Mouse (Mus musculus): ENCODE measurements at regions not wholly inside any gene's neighbourhood (a gene's known extent, or its start where the extent isn't known, plus 50 kb on each side); places are given as distances from the start of the nearest gene placed in this dataset.

DNA sequence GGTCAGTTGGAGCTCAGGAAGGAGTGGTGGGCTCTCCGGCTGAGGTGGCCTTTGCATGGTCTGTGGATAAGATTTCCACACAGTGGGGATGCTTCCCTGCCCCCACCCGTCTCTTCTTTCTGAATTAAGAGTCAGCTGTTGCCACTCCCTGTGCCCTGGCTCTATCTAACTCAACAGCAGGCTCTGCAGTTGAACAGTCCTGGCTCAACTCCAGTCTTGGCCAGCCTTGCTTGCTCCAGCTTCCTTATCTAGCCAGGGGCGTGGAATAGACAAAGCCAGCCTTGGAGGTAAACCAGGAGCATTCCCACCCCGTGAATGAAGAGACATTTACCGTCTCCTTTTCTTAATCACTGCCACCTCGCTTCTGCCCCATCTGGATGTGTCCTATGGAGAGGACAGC, 89.7 kb downstream of the Mn1 start:
- Histone ChIP-seq H3K4me3 (replicated peaks) (no peak overlapping the region), H3K27me3 (ENCODE audit: control insufficient read depth) (peaks cover 14% of the 10 kb centered on the region), H3K4me1 (ENCODE audit: control insufficient read depth) (peaks cover 43% of the 10 kb centered on the region), H3K36me3 (ENCODE audit: control insufficient read depth) (no peaks in the 10 kb centered on the region), H3K9me3 (ENCODE audit: control insufficient read depth, low read length) (no peaks in the 10 kb centered on the region)
- no peak for TF ChIP-seq TAL1 (IDR thresholded peaks at IDR 0.05; ENCODE audit: low read length)

DNA sequence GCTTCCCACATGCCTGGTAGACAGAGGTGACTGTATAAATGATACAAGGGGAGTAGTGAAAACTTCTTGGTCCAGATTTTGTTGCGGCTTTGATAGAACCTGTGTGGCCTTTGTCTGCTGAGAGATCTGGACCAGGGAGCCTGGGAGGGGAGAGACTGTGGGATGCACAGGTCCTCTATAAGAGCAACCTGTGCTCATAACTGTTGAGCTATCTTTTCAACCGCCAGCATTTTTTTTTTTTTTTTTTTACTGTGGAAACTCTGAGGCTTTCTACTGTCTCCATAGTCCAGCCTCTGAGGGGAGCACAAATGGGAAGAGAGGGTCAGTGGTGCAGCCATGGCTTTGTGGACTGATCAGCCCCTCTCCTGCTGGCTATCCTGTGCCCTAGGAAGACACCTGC, 90.2 kb downstream of the Mn1 start:
- H3K36me3 ChIP-seq (ENCODE audit: control insufficient read depth): no peaks in the 10 kb centered on the region
- H3K4me1 ChIP-seq (ENCODE audit: control insufficient read depth): peaks cover 43% of the 10 kb centered on the region
- peaks cover 16% of the 10 kb centered on the region for H3K27me3 ChIP-seq (ENCODE audit: control insufficient read depth)
- H3K9me3 ChIP-seq (ENCODE audit: control insufficient read depth, low read length): no peaks in the 10 kb centered on the region
- TF ChIP-seq GATA1 (IDR thresholded peaks at IDR 0.05; ENCODE audit: low read length) (no peak), TAL1 (IDR thresholded peaks at IDR 0.05; ENCODE audit: low read length) (no peak)
- no peak overlapping the region for H3K4me3 ChIP-seq (replicated peaks)

DNA sequence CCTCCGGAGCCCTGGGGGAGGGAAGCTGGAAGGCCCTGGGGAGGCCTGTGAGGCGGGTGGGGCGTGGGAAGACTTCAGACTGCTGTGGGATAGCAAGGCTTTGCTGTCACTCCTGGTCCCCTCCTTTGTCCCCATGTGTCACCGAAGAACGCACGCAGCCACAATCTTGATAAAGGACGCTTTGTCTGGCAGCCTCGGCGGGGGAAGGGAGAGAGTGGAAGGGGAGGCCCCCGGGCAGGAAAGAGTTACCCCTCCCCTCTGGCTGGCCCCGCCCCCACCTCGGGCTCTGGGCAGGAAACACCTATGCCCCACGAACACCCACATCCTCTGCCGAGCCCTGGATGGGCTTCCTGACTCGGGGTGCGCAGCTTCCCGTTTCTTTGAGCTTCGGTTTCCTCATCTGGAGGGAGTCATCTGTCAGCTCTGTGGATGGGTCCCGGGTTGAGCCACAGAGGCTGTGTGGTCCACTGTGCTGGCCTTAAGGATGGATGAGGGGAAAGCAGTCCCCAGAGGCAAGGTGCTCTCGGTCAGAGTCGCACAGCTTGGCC, 91.9 kb downstream of the Mn1 start:
- Histone ChIP-seq H3K9me3 (ENCODE audit: control insufficient read depth, low read length) (no peaks in the 10 kb centered on the region), H3K36me3 (ENCODE audit: control insufficient read depth) (no peaks in the 10 kb centered on the region), H3K4me1 (ENCODE audit: control insufficient read depth) (peaks cover 43% of the 10 kb centered on the region), H3K4me3 (replicated peaks) (peak overlapping the region; percentile 53), H3K27me3 (ENCODE audit: control insufficient read depth) (peaks cover 24% of the 10 kb centered on the region)
- TF ChIP-seq GATA1 (IDR thresholded peaks at IDR 0.05; ENCODE audit: low read length) (no peak), TAL1 (IDR thresholded peaks at IDR 0.05; ENCODE audit: low read length) (no peak)

DNA sequence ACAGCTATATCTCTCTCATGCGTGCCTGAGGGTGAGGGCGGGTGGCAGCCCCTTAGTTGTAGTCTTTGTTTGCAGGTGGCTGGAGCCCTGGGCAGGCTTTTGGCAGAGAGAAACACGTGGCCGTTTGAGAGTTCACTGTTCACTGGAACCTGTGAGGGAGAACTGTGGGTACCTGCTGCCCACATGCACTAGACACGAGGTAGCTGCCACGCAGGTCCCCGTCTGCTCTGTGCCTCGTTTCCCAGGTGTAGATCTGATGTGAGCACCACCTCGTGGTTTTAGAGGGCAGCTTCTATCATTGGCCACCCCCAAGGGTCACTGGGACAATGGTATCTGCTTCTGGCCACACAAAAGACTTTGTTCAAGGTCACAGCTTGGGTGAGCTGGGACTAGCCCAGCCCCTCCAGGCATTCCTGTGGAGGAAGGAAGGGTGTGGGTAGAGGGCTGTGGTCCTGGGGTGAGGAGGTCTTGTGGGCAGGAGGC, 92.5 kb downstream of the Mn1 start:
- H3K4me1 ChIP-seq (ENCODE audit: control insufficient read depth): peaks cover 43% of the 10 kb centered on the region
- TF ChIP-seq TAL1 (IDR thresholded peaks at IDR 0.05; ENCODE audit: low read length): no peak
- no peak for TF ChIP-seq GATA1 (IDR thresholded peaks at IDR 0.05; ENCODE audit: low read length)
- H3K27me3 ChIP-seq (ENCODE audit: control insufficient read depth): peaks cover 24% of the 10 kb centered on the region
- no peaks in the 10 kb centered on the region for H3K36me3 ChIP-seq (ENCODE audit: control insufficient read depth)
- no peaks in the 10 kb centered on the region for H3K9me3 ChIP-seq (ENCODE audit: control insufficient read depth, low read length)
- H3K4me3 ChIP-seq (replicated peaks): peak overlapping the region; percentile 53

DNA sequence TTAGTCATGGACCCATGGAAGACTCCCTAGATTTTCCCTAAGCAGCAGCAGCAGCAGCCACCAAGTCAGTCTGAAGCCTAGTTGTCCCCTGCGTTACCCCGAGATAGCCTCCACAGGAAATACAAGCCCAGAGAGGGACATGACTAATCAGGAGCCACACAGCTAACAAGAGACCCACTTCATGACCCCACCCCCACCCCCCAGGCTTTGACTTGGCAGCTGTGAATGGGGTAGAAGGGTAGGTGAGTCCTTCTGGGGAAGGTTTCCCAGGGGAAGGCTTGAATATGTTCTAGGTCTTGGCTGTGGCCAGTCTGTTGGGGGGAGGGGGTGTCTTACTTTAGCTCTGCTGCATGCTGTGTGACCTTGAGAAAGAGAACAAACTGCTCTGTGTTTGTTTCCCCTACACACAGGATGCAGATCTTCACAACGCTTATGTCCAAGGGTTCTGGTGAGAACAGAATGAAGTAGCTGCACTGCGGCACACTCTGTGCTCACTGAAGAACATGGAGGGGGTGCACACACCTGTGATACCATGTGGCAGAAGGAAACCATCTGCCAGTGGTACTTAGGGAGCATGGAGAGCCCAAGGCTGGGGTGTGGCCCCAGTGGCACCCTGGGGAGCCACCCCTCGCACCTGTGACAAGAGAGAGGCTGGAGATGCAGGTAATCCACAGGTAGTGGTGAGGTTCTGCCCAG, 93.2 kb downstream of the Mn1 start:
- TF ChIP-seq TAL1 (IDR thresholded peaks at IDR 0.05; ENCODE audit: low read length) (no peak), GATA1 (IDR thresholded peaks at IDR 0.05; ENCODE audit: low read length) (no peak)
- Histone ChIP-seq H3K36me3 (ENCODE audit: control insufficient read depth) (no peaks in the 10 kb centered on the region), H3K27me3 (ENCODE audit: control insufficient read depth) (peaks cover 24% of the 10 kb centered on the region), H3K4me3 (replicated peaks) (no peak overlapping the region), H3K9me3 (ENCODE audit: control insufficient read depth, low read length) (no peaks in the 10 kb centered on the region), H3K4me1 (ENCODE audit: control insufficient read depth) (peaks cover 43% of the 10 kb centered on the region)

DNA sequence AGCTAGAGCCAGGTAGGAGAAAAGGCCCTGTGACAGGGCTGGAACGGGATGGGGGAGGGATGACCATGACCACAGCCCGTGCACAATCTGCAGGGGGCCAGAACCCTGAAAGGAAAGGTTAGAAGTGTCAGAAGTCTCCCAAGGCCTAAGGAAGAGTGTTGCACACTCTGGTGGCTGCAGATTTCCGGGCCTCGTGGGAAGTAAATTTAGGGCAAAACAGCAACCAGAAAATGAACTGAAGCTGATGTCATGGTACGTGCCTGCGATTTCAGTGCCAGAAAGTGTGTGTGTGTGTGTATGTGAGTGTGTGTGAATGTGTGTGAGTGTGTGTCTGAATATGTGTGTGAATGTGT, 93.7 kb downstream of the Mn1 start:
- H3K9me3 ChIP-seq (ENCODE audit: control insufficient read depth, low read length): no peaks in the 10 kb centered on the region
- H3K36me3 ChIP-seq (ENCODE audit: control insufficient read depth): no peaks in the 10 kb centered on the region
- H3K4me3 ChIP-seq (replicated peaks): no peak overlapping the region
- H3K27me3 ChIP-seq (ENCODE audit: control insufficient read depth): peaks cover 24% of the 10 kb centered on the region
- no peak for TF ChIP-seq TAL1 (IDR thresholded peaks at IDR 0.05; ENCODE audit: low read length)
- TF ChIP-seq GATA1 (IDR thresholded peaks at IDR 0.05; ENCODE audit: low read length): no peak
- peaks cover 40% of the 10 kb centered on the region for H3K4me1 ChIP-seq (ENCODE audit: control insufficient read depth)

DNA sequence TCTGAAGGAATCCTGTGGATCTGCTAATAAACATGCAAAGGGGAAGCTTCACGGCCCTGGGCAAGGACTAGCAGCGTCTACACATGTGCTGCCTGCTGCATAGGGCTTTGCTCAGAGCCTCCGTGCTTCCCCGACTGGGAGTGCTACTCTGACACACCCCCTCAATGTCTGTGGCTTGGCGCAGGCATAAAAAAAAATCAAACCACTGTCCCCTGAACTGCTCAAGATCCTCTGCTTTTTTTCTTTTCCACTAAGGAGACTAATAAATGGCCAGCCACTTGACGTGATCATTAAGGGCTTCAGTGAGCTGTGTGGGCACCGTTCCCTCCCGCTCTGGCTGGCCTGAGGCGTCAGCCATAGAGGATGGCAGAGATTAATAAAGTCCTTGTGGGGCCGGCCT, 94.8 kb downstream of the Mn1 start:
- H3K27me3 ChIP-seq (ENCODE audit: control insufficient read depth): peaks cover 24% of the 10 kb centered on the region
- TF ChIP-seq GATA1 (IDR thresholded peaks at IDR 0.05; ENCODE audit: low read length) (no peak), TAL1 (IDR thresholded peaks at IDR 0.05; ENCODE audit: low read length) (no peak)
- H3K9me3 ChIP-seq (ENCODE audit: control insufficient read depth, low read length): no peaks in the 10 kb centered on the region
- no peak overlapping the region for H3K4me3 ChIP-seq (replicated peaks)
- no peaks in the 10 kb centered on the region for H3K36me3 ChIP-seq (ENCODE audit: control insufficient read depth)
- H3K4me1 ChIP-seq (ENCODE audit: control insufficient read depth): peaks cover 29% of the 10 kb centered on the region

DNA sequence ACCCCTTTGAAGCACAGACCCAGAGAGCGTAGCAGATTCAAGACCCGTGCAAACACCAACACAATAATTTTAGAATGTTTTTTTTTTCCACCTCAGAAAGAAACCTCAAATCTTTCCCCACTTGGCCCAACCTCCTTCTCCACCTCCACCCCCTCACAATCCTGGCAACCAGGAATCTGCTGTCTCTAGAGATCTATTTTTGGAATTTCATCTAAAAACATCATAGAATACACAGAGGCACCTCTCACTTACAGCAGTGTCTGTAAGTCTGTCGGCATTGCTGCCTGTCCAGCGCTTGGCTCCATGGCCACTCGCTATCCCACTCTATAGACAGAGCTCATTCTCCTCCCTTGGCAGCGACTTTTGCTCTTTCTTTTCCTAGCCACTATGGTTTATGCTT, 96.8 kb downstream of the Mn1 start:
- Histone ChIP-seq H3K9me3 (ENCODE audit: control insufficient read depth, low read length) (no peaks in the 10 kb centered on the region), H3K36me3 (ENCODE audit: control insufficient read depth) (no peaks in the 10 kb centered on the region), H3K27me3 (ENCODE audit: control insufficient read depth) (peaks cover 24% of the 10 kb centered on the region), H3K4me3 (replicated peaks) (no peak overlapping the region), H3K4me1 (ENCODE audit: control insufficient read depth) (peaks cover 20% of the 10 kb centered on the region)
- TF ChIP-seq GATA1 (IDR thresholded peaks at IDR 0.05; ENCODE audit: low read length) (no peak), TAL1 (IDR thresholded peaks at IDR 0.05; ENCODE audit: low read length) (no peak)

DNA sequence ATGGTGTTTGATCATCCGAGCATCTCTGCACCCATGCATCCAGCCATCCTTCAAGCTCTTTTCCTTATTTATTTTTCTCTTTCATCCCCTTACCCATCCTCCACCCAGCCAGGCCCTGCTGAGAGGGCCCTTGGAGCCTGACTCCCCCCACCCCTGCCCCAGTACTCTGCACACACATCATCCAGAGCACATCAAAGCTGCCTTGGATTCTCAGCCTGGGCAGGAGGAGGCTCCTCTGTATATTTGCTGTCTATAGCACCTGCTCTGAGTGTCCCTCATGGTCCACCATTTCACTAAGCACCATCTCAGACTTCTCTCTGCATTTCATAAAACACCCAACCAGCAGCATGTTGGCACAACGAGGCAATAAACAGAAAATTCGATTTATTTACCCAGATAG, 101.9 kb downstream of the Mn1 start:
- Histone ChIP-seq H3K9me3 (ENCODE audit: control insufficient read depth, low read length) (no peaks in the 10 kb centered on the region), H3K4me3 (replicated peaks) (peak overlapping the region; percentile 31)

More for the DNA sequence above, 101.9 kb downstream of the Mn1 start:
- Histone ChIP-seq H3K36me3 (ENCODE audit: control insufficient read depth) (no peaks in the 10 kb centered on the region), H3K27me3 (ENCODE audit: control insufficient read depth) (0 out of 2 replicates have a peak, but pooled peaks cover 2% of the 10 kb centered on the region), H3K4me1 (ENCODE audit: control insufficient read depth) (peaks cover 22% of the 10 kb centered on the region)
- TF ChIP-seq GATA1 (IDR thresholded peaks at IDR 0.05; ENCODE audit: low read length): no peak
- TF ChIP-seq TAL1 (IDR thresholded peaks at IDR 0.05; ENCODE audit: low read length): no peak
